Mouse (Mus musculus): Measurements from ENCODE around the gene Tcte1.

The Tcte1 gene

GRCm38 (mm10) chr17:45511757-45512156, 11.5 kb upstream of the Tcte1 start:
- no peak for DNase-seq (ENCODE audit: low read depth, low spot score)

GRCm38 (mm10) chr17:45515204-45515726, 8.0 kb upstream of the Tcte1 start:
- DNase-seq (ENCODE audit: low read depth, low spot score) = no peak

GRCm38 (mm10) chr17:45515806-45516205, 7.4 kb upstream of the Tcte1 start:
- DNase-seq (ENCODE audit: low read depth, low spot score) = no peak

GRCm38 (mm10) chr17:45516488-45516887, 6.7 kb upstream of the Tcte1 start:
- DNase-seq (ENCODE audit: low read depth, low spot score) = peak; percentile 55

- DNase-seq (ENCODE audit: low read depth, low spot score) = no peak
Observed at GRCm38 (mm10) chr17:45517135-45517534, 6.1 kb upstream of the Tcte1 start.

GRCm38 (mm10) chr17:45517549-45518215, 5.6 kb upstream of the Tcte1 start:
- no peak for DNase-seq (ENCODE audit: low read depth, low spot score)

GRCm38 (mm10) chr17:45518766-45519475, 4.3 kb upstream of the Tcte1 start:
- DNase-seq (ENCODE audit: low read depth, low spot score) = no peak

GRCm38 (mm10) chr17:45520136-45520535, 3.1 kb upstream of the Tcte1 start:
- no peak for DNase-seq (ENCODE audit: low read depth, low spot score)

- no peak for DNase-seq (ENCODE audit: low read depth, low spot score)
Observed at GRCm38 (mm10) chr17:45524961-45525360, 1.7 kb downstream of the Tcte1 start.

GRCm38 (mm10) chr17:45526571-45526970, 3.3 kb downstream of the Tcte1 start:
- no peak for DNase-seq (ENCODE audit: low read depth, low spot score)

GRCm38 (mm10) chr17:45530346-45530782, 7.1 kb downstream of the Tcte1 start:
- no peak for DNase-seq (ENCODE audit: low read depth, low spot score)

- DNase-seq (ENCODE audit: low read depth, low spot score) = no peak
Observed at GRCm38 (mm10) chr17:45532896-45533295, 9.7 kb downstream of the Tcte1 start.

- DNase-seq (ENCODE audit: low read depth, low spot score) = no peak
Observed at GRCm38 (mm10) chr17:45536264-45536663, 13.0 kb downstream of the Tcte1 start.

GRCm38 (mm10) chr17:45538394-45538793, 15.2 kb downstream of the Tcte1 start:
- no peak for DNase-seq (ENCODE audit: low read depth, low spot score)

- DNase-seq (ENCODE audit: low read depth, low spot score) = no peak
Observed at GRCm38 (mm10) chr17:45539664-45540063, 16.4 kb downstream of the Tcte1 start.

GRCm38 (mm10) chr17:45542129-45542528, 18.9 kb downstream of the Tcte1 start:
- DNase-seq (ENCODE audit: low read depth, low spot score) = no peak

GRCm38 (mm10) chr17:45542705-45543104, 19.5 kb downstream of the Tcte1 start:
- no peak for DNase-seq (ENCODE audit: low read depth, low spot score)

GRCm38 (mm10) chr17:45543115-45543514, 19.9 kb downstream of the Tcte1 start:
- no peak for DNase-seq (ENCODE audit: low read depth, low spot score)

GRCm38 (mm10) chr17:45544001-45544872, 21.0 kb downstream of the Tcte1 start:
- no peak for DNase-seq (ENCODE audit: low read depth, low spot score)

GRCm38 (mm10) chr17:45544873-45545277, 21.6 kb downstream of the Tcte1 start:
- DNase-seq (ENCODE audit: low read depth, low spot score) = no peak

- no peak for DNase-seq (ENCODE audit: low read depth, low spot score)
Observed at GRCm38 (mm10) chr17:45545278-45545961, 22.2 kb downstream of the Tcte1 start.

Measured in A20 (cell line).